Mouse (Mus musculus) T-helper 17 cell (primary cell): ENCODE results near the gene Dnah10.
"Not testable (repeated sequence)": the region's sequence is repeated elsewhere in the genome, so short reads cannot be mapped to it uniquely, and the experiment has no call there.

ENCODE experiments used
- in situ Hi-C, 2 experiments: fragments of 300-600 bp; cut with MboI, MseI; formaldehyde crosslinking; loops; 1 replicate in 1 of 2; 2 replicates in 1 of 2; pipeline ENCODE4 v1.15.1; 2025; ENCODE audit warnings: high pct_unique_total_duplicates in 2 of 2

Dnah10 gene

DNA sequence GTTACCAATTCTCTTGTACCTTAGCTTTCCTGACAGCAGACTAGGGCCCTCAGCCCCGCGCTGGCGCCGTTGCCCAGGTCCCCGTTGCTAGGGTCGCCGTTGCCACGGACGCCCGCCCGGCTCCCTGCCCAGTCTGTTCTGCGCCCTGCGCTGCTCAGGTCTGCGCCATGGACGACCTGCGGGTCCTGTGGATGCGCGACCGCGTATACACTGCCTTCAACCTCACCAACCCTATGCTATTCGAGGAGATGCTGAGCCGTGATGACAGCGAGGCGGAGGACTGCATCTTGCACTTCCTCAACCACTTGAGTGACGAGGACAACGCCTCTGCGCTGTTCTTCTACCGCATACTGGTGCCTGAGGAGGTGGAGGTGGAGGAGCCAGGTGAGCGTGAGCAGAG lies at the start of gene Dnah10:
Gene Dnah10, plus strand, starts transcription at position 89 of the 400 bp plus-strand sequence.
- in situ Hi-C loops: loop anchor here (25.0 kb wide), 2 partner anchors 438 to 888 kb away; no protein-coding TSS in a partner anchor

- in situ Hi-C loops: loop anchor here (5.0 to 25.0 kb wide), 12 partner anchors 34 to 576 kb away; no protein-coding TSS in a partner anchor
These were observed 11.1 kb upstream of the Dnah10 start for GRCm38 (mm10) chr5:124713741-124714140.

DNA sequence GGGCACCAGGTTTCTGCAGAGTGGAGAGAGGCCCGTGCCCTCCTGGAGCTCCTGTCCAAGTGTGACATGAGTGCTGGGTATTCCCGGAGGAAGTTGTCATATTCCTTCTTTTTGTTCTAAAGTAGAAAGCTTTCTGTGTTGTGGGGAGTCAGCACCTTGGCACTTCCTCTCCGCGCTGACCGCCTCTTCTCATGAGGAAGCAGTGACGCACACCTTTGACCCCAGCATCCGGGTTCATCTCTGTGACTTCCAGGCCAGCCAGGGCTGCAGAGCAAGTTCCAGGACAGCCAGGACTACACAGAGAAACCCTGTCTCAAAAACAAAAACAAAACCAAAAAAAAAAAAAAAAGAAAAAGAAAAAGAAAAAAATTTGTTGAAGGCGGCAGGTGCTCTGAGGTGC lies 9.8 kb upstream of the Dnah10 start:
- in situ Hi-C loops: loop anchor here (10.0 to 25.0 kb wide), 3 partner anchors 380 to 440 kb away; no protein-coding TSS in a partner anchor

GRCm38 (mm10) chr5:124717969-124718368 lies 6.9 kb upstream of the Dnah10 start:
- in situ Hi-C loops: loop anchor here (10.0 to 25.0 kb wide), 3 partner anchors 383 to 443 kb away; no protein-coding TSS in a partner anchor

- in situ Hi-C loops: loop anchor here (10.0 to 25.0 kb wide), 3 partner anchors 384 to 444 kb away; no protein-coding TSS in a partner anchor
These were observed 6.5 kb upstream of the Dnah10 start for GRCm38 (mm10) chr5:124718396-124718795.

GRCm38 (mm10) chr5:124723125-124723524 lies 1.8 kb upstream of the Dnah10 start:
- in situ Hi-C loops: loop anchor here in 1 of 2 experiments (25.0 kb wide), 1 partner anchor 436 kb away; no protein-coding TSS in a partner anchor

DNA sequence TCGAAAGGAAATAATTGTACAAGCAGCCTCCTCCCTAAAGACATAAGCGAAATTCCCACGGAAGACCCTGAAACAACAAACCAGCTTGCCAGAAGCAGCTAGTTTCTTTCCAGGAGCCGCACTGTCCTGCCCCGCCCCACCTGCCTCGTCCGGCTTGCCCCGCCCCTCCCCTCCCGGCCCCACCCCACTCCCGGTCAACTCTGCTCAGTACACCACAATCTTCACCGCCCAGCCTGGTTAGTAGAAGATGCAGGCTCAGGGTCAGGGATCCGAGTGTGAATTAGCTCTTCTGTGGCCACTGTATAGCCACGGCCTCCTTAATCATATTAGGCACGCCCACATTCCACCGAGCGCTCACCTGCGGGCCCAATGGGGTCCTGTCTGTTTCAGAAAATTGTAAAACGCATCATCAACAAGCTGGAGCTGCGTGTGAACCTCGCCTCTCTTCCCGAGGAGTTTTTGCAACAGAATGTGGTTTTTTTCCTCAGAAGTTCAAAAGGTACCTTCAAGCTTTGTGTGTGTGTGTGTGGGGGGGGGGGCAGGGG lies 4.8 kb downstream of the Dnah10 start:
- in situ Hi-C loops: loop anchor here in 1 of 2 experiments (10.0 to 25.0 kb wide), 2 partner anchors 495 to 892 kb away; no protein-coding TSS in a partner anchor

DNA sequence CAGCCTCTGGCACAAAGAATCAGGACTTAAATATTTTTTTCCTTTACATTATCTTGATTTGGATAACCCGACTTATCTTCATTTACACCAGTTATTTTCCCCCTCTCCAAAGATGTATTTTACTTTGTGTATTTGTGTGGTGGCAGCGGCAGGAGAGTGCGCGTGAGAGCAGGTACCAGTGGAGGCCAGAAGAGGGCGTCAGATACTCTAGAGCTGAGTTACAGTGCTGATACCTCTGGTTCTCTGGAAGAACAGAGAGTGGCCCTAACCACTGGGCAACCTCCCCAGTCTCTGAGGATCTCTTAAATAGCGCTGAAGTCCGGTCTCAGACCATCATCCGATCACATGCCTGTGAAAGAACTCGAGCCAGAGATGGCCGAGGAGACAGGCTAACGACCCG lies 9.1 kb downstream of the Dnah10 start:
- in situ Hi-C loops: loop anchor here in 1 of 2 experiments (10.0 to 25.0 kb wide), 2 partner anchors 491 to 897 kb away; no protein-coding TSS in a partner anchor

DNA sequence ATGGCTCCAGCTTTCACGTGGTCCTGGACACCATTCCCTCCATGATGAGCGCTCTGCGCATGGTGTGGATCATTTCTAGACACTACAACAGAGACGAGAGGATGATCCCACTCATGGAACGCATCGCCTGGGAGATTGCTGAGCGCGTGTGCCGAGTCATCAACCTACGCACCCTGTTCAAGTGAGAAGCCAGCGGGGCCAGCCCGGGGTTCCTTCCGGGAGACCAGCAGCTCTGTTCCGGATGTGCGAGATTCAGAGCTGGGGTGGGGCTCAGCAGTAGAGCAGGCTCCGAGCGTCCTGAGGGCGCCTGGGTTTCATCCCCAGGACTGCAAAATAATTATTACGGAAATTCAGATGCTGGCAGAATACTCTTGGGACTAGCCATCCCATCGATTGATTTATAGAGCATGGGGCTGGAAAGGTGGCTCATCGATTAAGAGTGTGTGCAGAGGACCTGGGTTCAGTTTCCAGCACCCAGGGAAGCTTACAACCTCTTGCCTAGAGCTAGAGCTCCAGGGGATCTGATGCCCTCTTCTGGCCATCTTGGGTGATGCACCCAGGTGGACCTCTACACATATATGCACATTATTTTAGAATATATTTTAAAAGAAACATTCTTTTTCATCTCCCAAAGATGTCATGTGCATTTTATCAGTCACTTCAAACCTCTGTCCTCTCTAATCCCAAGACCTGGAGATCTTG lies 17.2 kb downstream of the Dnah10 start:
- in situ Hi-C loops: loop anchor here (10.0 to 25.0 kb wide), 2 partner anchors 227 to 905 kb away; no protein-coding TSS in a partner anchor

DNA sequence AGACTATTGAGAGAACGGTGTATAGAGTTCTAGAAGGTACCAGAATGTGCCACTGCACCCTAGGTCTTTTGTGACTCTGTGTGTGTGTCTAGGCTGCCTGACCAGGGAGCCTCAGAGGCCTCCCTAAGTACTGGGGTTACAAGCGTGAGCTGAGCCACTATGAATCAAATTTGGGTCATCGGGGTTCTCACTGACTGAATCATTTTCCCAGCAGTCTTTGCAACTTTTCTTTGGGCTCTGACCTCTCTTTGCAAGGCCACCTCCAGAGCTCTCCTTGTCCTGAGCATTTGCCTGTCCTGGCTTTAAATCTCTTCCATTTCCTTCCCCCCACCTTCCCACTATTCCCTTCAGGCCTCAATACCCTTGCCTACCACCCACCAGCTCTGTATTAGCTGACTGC lies 19.0 kb downstream of the Dnah10 start:
- in situ Hi-C loops: loop anchor here (10.0 to 25.0 kb wide), 2 partner anchors 229 to 907 kb away; no protein-coding TSS in a partner anchor

DNA sequence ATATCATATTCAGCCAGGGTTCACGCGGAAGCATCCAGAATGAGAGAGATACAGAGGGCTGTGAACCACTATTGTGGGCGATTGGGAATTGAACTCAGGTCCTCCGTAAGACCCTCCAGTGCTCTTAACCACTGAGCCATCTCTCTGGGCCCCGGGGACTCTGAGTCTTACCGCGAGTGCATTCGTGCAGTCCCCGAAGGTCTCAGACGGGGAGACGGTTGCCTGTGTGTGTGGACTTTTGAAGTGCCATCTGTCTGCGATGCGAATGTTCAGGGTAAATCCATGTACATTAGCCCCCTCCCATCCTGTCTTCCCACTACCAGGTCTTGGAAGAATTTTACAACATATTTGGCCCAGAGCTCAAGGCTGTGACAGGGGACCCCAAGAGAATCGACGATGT lies 21.3 kb downstream of the Dnah10 start:
- in situ Hi-C loops: loop anchor here (5.0 to 25.0 kb wide), 4 partner anchors 34 to 909 kb away; no protein-coding TSS in a partner anchor

DNA sequence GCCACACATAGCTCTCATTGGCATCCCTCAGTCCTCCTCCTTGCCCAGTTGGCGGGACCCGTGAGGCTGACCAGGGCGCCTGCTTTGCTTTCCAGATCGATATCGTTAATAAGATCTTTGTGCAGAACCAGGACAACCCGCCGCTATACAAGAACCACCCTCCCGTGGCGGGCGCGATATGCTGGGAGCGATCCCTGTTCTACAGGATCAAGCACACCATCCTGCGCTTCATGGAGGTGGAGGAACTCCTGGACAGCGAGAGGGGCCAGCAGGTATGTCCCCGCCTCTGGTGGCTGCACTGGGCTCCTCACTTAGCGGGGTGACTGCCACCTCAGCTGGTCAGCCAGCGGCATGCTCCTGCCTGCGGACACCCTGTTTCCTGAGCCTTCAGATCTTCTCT lies 23.4 kb downstream of the Dnah10 start:
- in situ Hi-C loops: loop anchor here (5.0 to 25.0 kb wide), 4 partner anchors 36 to 911 kb away; no protein-coding TSS in a partner anchor

DNA sequence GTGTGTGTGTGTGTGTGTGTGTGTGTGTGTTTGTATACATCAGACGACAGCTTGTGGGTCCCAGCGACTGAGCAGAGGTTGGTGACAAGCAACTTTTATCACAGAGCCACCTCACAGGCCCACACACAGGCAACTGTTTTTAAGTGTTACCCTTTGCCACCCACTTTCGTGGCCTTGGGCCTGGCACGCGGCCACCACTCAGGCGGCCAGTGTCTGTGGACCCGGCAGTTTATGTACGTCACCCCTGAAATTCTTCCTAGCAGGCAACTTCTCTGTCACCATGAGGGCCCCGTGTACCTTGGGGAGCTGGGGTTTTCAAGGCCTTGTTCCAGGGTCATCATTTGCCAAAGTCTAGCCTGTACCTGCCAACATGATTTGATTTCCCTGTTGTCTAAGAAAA lies 26.8 kb downstream of the Dnah10 start:
- in situ Hi-C loops: no loop called here

DNA sequence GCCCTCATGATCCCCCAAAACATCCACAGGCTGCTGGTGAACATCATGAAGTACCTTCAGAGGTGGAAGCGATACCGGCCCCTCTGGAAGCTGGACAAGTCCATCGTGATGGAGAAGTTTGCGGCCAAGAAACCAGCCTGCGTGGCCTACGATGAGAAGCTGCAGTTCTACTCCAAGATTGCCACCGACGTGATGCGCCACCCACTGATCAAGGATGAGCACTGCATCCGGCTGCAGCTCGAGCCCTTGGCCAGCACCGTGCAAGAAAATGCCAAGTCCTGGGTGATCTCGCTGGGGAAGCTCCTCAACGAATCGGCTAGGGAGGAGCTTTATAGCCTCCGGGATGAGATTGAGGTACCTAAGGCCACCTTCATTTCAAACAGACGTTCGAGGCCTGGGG lies 36.1 kb downstream of the Dnah10 start:
- in situ Hi-C loops: no loop called here

GRCm38 (mm10) chr5:124761787-124762186 lies 36.9 kb downstream of the Dnah10 start:
- in situ Hi-C loops: no loop called here

GRCm38 (mm10) chr5:124774552-124774951 lies 49.7 kb downstream of the Dnah10 start:
- in situ Hi-C loops: no loop called here

DNA sequence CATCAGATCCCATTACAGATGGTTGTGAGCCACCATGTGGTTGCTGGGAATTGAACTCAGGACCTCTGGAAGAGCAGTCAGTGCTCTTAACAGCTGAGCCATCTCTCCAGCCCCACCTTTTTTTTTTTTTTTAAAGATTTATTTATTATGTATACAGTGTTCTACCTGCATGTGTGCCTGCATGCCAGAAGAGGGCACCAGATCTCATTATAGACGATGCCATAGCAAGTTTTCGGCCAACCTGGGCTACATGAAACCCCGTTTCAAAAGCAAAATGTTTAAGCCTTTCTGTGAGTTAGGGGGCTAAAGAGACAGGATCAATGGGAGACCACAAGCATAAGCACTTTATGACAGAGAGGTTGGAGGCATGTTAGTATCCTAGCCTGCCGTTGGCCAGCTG lies 51.4 kb downstream of the Dnah10 start:
- in situ Hi-C loops: not testable (repeated sequence)

DNA sequence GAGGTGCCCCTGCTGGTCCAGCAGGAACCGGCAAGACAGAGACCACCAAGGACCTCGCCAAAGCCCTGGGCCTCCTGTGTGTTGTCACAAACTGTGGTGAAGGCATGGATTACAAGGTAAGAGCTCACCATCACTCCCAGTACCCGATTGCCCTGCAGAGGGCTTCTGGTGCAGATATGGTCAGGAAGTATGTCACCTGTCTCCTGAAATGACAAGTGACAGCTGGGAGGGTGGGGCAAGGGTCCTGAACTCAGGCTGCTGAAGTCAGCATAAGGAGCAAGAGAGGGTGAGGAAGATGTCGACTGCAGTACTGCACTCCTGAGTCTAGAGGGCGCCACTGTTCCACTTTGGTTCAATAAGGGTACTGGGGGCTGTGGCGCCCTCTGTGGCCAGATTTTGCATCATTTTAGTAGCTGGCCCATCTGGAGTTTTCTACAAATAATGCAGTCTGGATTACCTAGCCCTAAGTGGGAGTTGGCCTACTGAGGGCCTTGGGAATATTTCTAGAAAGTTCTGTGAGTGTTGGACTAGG lies 52.4 kb downstream of the Dnah10 start:
- in situ Hi-C loops: no loop called here

DNA sequence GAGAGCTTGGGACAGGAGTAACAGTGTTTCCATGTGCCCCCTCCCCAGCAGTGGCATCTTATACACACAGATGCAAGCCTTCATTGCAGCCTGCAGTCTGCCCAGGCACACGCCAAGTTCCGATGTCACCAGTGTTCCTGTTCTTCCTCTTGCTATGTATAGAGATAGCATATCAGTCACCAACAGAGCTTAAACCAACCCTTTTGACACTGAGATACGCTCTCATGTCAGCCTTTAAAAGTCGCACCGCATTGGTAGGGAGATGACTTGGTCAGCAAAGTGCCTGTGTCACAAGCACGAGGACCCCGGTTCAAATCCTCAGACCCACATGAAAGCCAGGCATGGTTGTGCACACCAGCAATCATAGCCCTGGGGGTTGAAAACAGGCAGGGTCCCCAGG lies 55.0 kb downstream of the Dnah10 start:
- in situ Hi-C loops: no loop called here

DNA sequence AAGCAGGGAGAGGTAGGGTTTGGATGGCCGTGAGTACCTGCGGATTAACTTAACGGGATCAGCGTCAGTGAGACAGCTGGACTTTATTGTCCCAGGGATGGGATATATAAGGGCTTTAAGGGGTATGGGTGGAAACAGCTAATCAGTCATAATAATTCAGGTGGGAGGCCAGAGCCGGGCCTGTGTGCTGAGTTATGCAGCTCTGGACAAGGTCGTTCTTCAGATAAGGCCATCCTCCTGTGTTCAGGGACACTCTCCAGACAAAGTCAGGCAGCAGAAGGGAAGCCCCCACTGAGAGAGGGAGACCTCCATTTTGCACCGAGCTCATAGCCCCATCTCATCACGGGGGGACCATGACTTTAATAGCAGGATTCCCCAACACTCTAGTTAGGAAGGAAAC lies 56.8 kb downstream of the Dnah10 start:
- in situ Hi-C loops: no loop called here

GRCm38 (mm10) chr5:124785650-124786049 lies 60.8 kb downstream of the Dnah10 start:
- in situ Hi-C loops: no loop called here

DNA sequence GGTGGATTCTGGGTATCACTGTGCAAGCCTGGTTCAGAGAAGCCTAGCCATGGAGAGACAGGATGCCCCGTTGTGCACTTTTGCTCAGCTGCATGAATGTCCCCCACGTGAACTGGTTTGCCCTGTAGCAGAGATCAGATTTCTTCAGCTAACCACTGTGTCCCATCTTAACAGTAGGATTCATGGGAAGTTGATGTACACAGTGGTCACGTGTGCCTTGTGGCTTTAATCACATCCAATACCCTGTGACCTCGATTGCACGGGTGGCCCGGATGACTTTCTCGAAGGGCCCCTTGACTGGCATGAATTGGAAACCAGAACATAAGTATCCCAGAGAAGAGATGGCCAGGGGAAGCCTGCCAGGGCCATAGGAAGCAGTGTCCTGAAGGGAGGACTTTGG lies 67.2 kb downstream of the Dnah10 start:
- in situ Hi-C loops: no loop called here
